ENCODE assay signal across 8 mouse cellular contexts in the genomic region with DNA sequence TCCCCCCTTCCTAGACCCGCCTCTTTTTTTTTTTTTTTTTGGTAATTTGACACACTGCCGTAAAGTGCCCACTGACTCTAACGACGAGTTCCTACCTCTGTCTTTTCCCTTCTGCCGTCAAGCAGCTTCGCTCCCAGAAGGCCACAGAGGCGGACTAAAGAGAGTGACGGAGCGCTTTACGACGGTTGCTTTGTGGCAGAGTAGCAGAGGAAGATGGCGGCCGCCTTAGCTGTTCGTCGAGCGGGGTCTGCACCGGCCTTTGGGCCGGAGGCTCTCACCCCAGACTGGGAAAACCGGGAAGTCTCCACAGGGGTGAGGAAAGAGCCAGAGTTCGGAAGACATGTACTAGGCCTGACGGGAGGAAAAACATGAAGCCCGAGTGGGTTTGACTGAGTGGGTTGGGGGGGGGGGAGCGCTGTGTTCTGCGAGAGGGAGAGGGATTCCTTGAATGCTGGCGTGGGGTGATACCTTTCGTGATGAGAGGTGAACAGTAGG. TPM values are rescaled to one million over a fixed set of nuclear protein-coding genes. Genes with fewer than 3 reads are reported as not detected.
A peak's percentile ranks its signal among the peaks of the same experiment; 100 is the strongest.
DNase-seq lines count a peak whose midpoint lies in the region; ATAC-seq lines count a peak whose summit lies in the region.

TSS of gene Psmb6 (plus strand) at position 184 of the 495 bp plus-strand sequence.

- H3K79me2 ChIP-seq in macrophage (ENCODE audit: inconsistent target) = peaks cover 23% of the 10 kb centered on the region

- peak within 1 kb of the TSS; percentile 76 for H3K9ac ChIP-seq in hindbrain, embryonic 16.5 days (ENCODE audit: low read depth, low read length)

- under 1% methylated on average over 25 of the region's 26 CpGs for WGBS in hindbrain, embryonic 16.5 days
- 0% methylated on average over 25 of the region's 26 CpGs for WGBS in macrophage (ENCODE audit: missing documents)

- peak within 1 kb of the TSS; percentile 73 for H3K4me2 ChIP-seq in hindbrain, embryonic 16.5 days (ENCODE audit: low read length)

- H3K4me1 ChIP-seq in hindbrain, embryonic 16.5 days (ENCODE audit: control insufficient read depth, insufficient read depth, low read depth, low read length) = peaks cover 10% of the 10 kb centered on the region

- peaks cover 23% of the 10 kb centered on the region for H3K36me3 ChIP-seq in hindbrain, embryonic 16.5 days (ENCODE audit: control insufficient read depth, insufficient read depth, low read length)
- peaks cover 19% of the 10 kb centered on the region for H3K36me3 ChIP-seq in macrophage (ENCODE audit: inconsistent target)

- ATAC-seq in hindbrain, embryonic 16.5 days = peak; percentile 96

- peak; percentile 96 for DNase-seq in WW6 (ENCODE audit: low read depth, low spot score)
- DNase-seq in cerebellum, postnatal 4 days (ENCODE audit: low spot score in 2 of 2) = peak; percentile 65 to 85
- DNase-seq in gastrocnemius, adult 18-20 months (ENCODE audit: low spot score) = peak; percentile 95
- peak; percentile 92 for DNase-seq in left cerebral cortex, adult 18-20 months (ENCODE audit: low spot score in 2 of 2)
- DNase-seq in right cerebral cortex, adult 18-20 months = peak; percentile 97
- DNase-seq in urinary bladder, postnatal 10 days (ENCODE audit: low spot score) = peak; percentile 54

- no peaks in the 10 kb centered on the region for H3K9me3 ChIP-seq in hindbrain, embryonic 16.5 days (ENCODE audit: control insufficient read depth, low read length)

- no peaks in the 10 kb centered on the region for H3K27me3 ChIP-seq in hindbrain, embryonic 16.5 days (replicated peaks; ENCODE audit: control insufficient read depth, insufficient read depth, low read length)

- peak within 1 kb of the TSS; percentile 74 for H3K4me3 ChIP-seq in hindbrain, embryonic 16.5 days (ENCODE audit: low read length)
- H3K4me3 ChIP-seq in macrophage (ENCODE audit: inconsistent target) = peak within 1 kb of the TSS; percentile 97

- peak within 1 kb of the TSS; percentile 66; the same call in 1 of the 2 replicates for H3K27ac ChIP-seq in hindbrain, embryonic 16.5 days (ENCODE audit: low read depth, low read length)
- H3K27ac ChIP-seq in macrophage = peak within 1 kb of the TSS; percentile 79

RNA-seq across cellular contexts. Expression of gene Psmb6, which starts in this region (rescaled TPM):
- total RNA-seq in gastrocnemius, adult 18-20 months (2021) = 100 to 1,000 TPM; 226 to 241 TPM
- polyA plus RNA-seq in hindbrain, embryonic 16.5 days (2015; fragmentation: Nextera tagmentation; extraction: Ambion mirVana) = 775 and 820 TPM in 2 replicates
- 100 to 1,000 TPM; 184 to 189 TPM for total RNA-seq in left cerebral cortex, adult 18-20 months (2021)
- 100 to 1,000 TPM; 101 to 394 (median 222) TPM for total RNA-seq in macrophage (2018; cell fraction: chromatin; rRNA removed)
- total RNA-seq in macrophage (2018; cell fraction: cytosol; rRNA removed) = 100 to 1,000 TPM; 380 to 616 (median 453) TPM
- 100 to 1,000 TPM; 139 to 509 (median 336) TPM for total RNA-seq in macrophage (2018; cell fraction: nucleus; rRNA removed)
- polyA plus RNA-seq in macrophage (2018) = 305 to 399 TPM (median 395 TPM) in 3 replicates

Comparison
In these comparisons a context has a peak if more than half of its experiments do, and no peak if none do; other contexts are left out.
1. Peak in every context shown above with its lines: DNase-seq, ATAC-seq, H3K4me3 ChIP-seq and H3K27ac ChIP-seq.